Mouse (Mus musculus) megakaryocyte, embryonic 14.5 days (primary cell): ENCODE data around the gene Pqlc2.

ENCODE experiments used
- FLI1 ChIP-seq: IDR thresholded peaks from 2 replicates; pipeline ENCODE4 v1.6.1; 2012; ENCODE audit warnings: low read length, inconsistent platforms, mixed read lengths
- GATA1 ChIP-seq: IDR thresholded peaks from 3 replicates; pipeline ENCODE4 v1.6.1; 2012; ENCODE audit warnings: mixed read lengths, low read length, inconsistent platforms, borderline replicate concordance

GRCm38 (mm10) chr4:139284877-139285276 lies 25.6 kb downstream of the Pqlc2 start:
- TF ChIP-seq GATA1 (no peak), FLI1 (no peak)
